Mouse (Mus musculus) layer of hippocampus, postnatal 10 days (tissue): ENCODE measurements around the gene Bcam. TPM values are rescaled to one million over a fixed set of nuclear protein-coding genes. Genes with fewer than 3 reads are reported as not detected.

ENCODE experiments used
- DNase-seq, 2 experiments: peaks; one replicate each; pipeline ENCODE4 v3.0.0; 2021; ENCODE audit warnings: low spot score in 2 of 2
- total RNA-seq, 2 experiments: library from RNA; stranded (reverse); gene quantifications; 2 replicates each; pipeline ENCODE4 v1.2.3; 2021

The Bcam gene
- total RNA-seq, 2 experiments from 2014 or later, result 7.2 to 10.6 TPM

DNA sequence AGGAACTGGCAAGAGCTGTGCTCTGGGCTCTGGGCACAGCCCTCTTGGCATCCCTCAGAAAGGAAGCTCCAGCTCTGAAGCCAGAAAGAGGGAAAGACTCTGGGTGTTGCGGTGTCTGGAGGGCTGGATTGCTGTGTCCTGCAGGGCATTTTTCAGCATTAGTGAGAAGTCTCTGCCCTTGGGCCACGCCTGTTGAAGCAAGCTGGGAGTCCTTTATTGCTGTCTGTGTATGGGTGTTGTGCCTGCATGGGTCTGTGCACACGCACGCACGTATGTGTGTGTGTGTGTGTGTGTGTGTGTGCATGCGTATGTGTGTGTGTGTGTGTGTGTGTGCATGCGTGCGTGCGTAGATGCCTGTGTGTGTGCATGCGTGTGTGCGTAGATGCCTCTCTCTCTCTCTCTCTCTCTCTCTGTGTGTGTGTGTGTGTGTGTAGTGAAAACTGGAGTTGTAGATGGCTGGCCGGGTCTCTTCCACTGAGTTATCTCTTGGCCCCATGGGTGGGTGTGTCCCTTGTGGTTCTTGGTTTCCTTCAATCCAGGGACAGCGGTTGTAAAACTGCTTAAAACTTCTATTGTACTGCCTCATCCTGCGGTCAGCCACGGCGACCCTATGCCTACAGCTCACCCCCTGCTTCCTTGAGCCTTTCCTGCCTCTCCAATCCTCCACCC lies 34.3 kb downstream of the Bcam start:
- no peak for DNase-seq

DNA sequence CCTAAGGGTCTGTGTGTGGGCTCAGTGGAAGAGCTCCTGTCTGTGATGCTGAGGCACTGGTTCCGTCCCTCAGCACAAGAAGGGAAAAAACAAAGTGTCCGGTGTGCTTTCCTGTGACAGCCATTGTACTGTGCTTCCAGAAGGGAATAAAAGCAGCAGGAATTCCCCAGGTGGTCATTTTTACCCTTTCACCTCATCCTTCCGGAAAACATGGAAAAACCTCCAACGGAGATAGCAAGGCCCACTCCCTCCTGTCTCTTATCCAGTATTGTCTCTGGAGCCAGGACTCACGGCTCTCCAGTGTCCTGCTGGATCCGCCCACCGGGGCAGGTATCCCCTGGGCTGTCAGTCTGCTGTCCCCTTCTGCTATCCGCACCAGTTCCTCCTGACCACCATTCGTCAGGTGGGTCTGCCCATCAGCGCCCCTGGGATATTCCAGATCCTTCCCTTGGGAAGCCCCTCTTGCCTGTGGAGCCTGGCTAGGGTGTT lies 36.6 kb downstream of the Bcam start:
- no peak for DNase-seq

GRCm38 (mm10) chr7:19726541-19726940 lies 44.3 kb downstream of the Bcam start:
- DNase-seq, result no peak

GRCm38 (mm10) chr7:19724167-19724566 lies 46.6 kb downstream of the Bcam start:
- DNase-seq, result no peak

GRCm38 (mm10) chr7:19722754-19723195 lies 48.0 kb downstream of the Bcam start:
- no peak for DNase-seq

GRCm38 (mm10) chr7:19719200-19719599 lies 51.6 kb downstream of the Bcam start:
- no peak for DNase-seq

DNA sequence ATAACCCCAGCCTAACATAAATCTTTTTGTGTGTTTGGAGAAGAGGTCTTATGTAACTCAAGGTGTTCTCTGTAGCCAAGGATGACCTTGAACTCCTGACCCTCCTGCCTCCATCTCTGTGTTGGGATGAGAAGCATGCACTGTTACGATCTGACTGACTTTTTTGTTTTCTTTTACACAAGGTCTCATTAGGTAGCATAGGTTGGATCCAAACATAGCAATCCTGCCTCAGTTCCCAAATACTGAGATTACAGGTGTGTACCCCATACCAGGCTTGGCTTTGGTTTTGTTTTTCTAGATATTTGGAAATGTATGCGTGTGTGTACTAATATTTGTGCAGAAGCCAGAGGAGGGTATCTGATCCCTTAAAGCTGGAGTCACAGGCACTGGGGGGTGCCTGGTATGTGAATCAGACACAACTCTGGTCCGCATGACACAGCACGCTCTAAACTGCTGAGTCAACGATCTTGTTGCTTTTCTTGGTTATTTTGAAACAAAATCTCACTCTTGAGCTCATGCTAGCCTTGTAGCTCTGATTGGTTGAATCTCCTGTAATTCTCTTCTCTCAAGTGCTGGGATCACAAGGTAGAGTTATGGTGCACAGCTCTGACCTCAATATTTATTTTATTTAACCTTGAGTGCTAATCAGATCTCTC lies 52.4 kb downstream of the Bcam start:
- no peak for DNase-seq

GRCm38 (mm10) chr7:19717346-19717745 lies 53.5 kb downstream of the Bcam start:
- DNase-seq, result no peak

- DNase-seq, result no peak
Observed at GRCm38 (mm10) chr7:19716822-19717221, 54.0 kb downstream of the Bcam start.

DNA sequence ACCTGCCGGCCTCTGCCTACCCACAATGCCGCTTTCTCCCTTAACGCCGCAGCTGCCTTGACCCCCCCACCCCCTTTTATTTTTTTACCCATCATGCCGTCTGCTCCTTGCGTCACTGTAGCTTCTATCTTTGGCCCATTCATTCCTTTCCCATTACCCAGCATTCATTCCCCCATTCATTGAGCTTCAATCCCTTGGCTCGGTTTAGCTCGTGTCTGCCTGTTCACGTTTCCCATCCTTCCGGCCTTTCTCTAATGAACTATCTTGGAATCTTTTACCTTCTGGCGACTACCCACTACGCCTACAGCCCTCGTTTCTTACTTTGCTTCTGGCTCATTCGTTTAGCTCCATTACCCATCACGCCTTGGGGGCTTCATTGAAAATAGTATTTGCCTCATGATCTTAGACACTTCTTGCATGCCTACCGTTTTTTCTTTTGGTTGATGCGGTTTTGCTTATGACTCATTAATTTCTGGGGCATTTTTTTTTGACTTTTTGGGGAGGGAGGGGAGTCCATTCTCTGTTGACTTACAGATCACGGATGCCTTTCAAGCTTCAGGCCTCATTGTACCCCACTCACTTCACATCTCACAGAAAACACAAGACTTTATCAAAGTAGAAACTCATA lies 54.6 kb downstream of the Bcam start:
- DNase-seq, result no peak

DNA sequence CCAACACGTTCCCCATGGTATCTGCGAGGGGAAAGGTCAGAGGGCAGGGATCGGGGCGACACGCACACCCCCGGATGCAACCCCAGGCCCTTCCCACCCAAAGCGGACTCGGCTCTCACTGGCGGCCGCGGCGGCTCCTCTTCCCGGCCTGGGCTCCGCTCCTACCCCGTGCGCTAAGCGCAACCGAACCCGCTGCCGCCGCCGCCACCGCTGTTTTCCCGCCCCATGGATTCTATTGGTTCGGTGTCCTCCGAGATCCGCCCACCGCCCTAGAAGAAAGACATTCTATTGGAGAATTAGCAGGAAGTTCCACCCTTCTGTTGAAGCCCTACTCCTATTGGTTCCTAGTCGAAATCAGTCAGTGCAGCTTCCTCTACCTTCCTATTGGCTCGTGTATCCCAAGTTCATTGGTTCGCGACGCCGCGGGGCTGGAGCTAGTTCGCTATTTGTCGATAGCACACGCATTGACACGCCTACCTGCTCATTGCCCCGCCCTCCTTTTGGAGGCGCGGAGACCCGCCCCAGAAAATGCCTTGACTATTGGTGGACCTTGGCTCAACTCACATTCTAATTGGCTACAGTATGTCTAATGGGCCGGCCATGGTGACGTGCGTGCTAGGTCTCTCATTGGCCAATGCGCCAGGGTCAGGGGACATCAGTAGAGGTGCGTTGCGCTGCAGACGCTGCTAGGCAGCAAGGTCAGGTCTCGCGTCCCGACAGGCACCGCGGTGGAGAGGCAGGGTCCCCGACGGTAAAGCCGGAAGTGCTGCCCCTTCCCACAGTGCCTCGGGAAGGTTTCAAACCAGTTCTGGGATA lies 55.4 kb downstream of the Bcam start, which contains the start of gene Tomm40:
Gene Tomm40 (minus strand): TSS at position 200 of the 816 bp plus-strand sequence.
- DNase-seq, result peak; percentile 96 to 97

GRCm38 (mm10) chr7:19714836-19715235 lies 56.0 kb downstream of the Bcam start:
- DNase-seq, result no peak

DNA sequence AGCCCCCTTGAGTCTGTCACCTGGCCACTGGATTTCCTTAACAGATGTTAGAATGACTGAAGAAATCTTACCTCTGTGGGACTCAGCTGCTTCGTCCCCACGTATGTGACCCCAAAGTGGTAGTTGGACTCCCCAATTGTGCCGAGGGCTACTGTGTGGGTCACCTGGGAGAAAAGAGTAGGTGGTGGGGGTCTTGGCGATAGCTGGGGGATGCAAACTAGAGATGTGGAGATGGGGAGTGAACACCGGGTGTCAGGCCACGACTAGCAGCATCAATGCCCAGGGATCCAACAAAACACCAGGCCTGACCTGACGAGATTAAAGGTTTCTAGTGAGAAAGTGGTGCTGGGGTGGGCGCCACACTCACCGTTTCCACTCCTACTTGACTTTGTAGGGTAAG lies 57.2 kb downstream of the Bcam start:
- DNase-seq, result no peak

GRCm38 (mm10) chr7:19713196-19713595 lies 57.6 kb downstream of the Bcam start:
- DNase-seq, result no peak

DNA sequence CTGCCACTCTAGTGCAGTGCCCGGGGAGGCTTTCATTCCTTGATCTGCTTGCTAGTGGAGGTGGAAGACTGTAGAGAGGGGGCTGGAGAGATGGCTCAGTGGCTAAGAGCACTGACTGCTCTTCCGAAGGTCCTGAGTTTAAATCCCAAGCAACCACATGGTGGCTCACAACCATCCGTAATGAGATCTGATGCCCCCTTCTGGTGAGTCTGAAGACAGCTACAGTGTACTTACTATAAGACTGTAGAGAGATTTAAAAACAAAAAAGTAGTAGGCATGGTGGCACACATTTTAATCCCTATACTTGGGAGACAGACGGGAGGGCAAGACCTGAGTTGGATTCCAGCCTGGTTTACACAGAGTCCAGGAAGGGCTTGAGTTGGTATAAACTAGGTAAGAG lies 58.4 kb downstream of the Bcam start:
- DNase-seq, result no peak

DNA sequence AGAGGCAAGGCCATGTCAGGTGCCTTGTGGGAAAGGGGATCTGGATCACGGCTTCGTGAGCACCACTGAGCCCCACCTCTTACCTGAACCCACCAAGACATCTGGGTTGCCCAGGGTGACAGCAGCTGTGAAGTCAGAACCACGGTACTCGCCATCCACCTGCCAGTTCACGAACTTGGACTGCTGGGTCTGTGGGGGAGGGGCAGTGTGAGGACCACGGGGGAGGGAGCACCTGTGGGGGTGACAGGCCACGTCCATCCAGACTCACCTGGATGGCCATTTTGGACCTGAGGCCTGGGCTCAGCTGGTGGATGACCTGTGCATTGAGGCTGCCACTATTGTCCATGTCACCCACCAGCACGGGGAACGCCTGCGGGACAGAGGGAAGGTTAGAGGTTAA lies 60.2 kb downstream of the Bcam start:
- no peak for DNase-seq

Other genes with a start within 250 kb of the Bcam start
- gene Ppp1r37, start 207.9 kb downstream of the Bcam start, total RNA-seq, result 10 to 100 TPM; 82.0 to 83.6 TPM
- gene Zfp296, start 193.7 kb downstream of the Bcam start, total RNA-seq, result not detected
- gene Gemin7, start 193.4 kb downstream of the Bcam start, total RNA-seq, result 10 to 100 TPM; 41.3 to 42.5 TPM
- 10 to 100 TPM; 86.8 to 98.8 TPM for gene Clasrp, start 166.5 kb downstream of the Bcam start, total RNA-seq
- 10 to 100 TPM in 1 of 2 experiments, 1 to 10 TPM in 1; 9.2 to 10.8 TPM for gene Relb, start 141.6 kb downstream of the Bcam start, total RNA-seq
- 100 to 1,000 TPM; 140 to 143 TPM for gene Clptm1, start 106.0 kb downstream of the Bcam start, total RNA-seq
- gene Apoc2, start 93.1 kb downstream of the Bcam start, total RNA-seq, result not detected
- gene Gm44805, start 89.6 kb downstream of the Bcam start, total RNA-seq, result not detected
- not detected for gene Apoc4, start 89.5 kb downstream of the Bcam start, total RNA-seq
- gene Apoc1, start 78.4 kb downstream of the Bcam start, total RNA-seq, result 1 to 10 TPM; 4.3 to 6.5 TPM
- gene Apoe, start 71.8 kb downstream of the Bcam start, total RNA-seq, result 1,000 to 10,000 TPM; 2,438 to 2,580 TPM
- 100 to 1,000 TPM; 113 to 115 TPM for gene Tomm40, start 55.6 kb downstream of the Bcam start, total RNA-seq
- 10 to 100 TPM; 22.2 to 22.3 TPM for gene Nectin2, start 20.5 kb downstream of the Bcam start, total RNA-seq
- not detected for gene Cblc, start 25.8 kb upstream of the Bcam start, total RNA-seq
- under 1 TPM; 0.85 to 0.87 TPM for gene Bcl3, start 51.8 kb upstream of the Bcam start, total RNA-seq
- 1 to 10 TPM; 5.1 to 5.4 TPM for gene Gm19345, start 81.0 kb upstream of the Bcam start, total RNA-seq
- not detected for gene Ceacam16, start 90.3 kb upstream of the Bcam start, total RNA-seq
- not detected for gene Ceacam19, start 116.9 kb upstream of the Bcam start, total RNA-seq
- gene Pvr, start 150.1 kb upstream of the Bcam start, total RNA-seq, result 10 to 100 TPM; 11.9 TPM
- not detected for gene Igsf23, start 179.7 kb upstream of the Bcam start, total RNA-seq
- gene Ceacam20, start 194.4 kb upstream of the Bcam start, total RNA-seq, result not detected
- not detected for gene Nlrp9b, start 220.4 kb upstream of the Bcam start, total RNA-seq